Mouse (Mus musculus): ENCODE results near the gene Gabrb1. TPM values are rescaled to one million over a fixed set of nuclear protein-coding genes. Genes with fewer than 3 reads are reported as not detected.

Gene Gabrb1
- total and polyA plus RNA-seq, 3 experiments: 0.11 TPM; not detected in 2

- Histone ChIP-seq H3K4me1 (ENCODE audit: insufficient read depth, low read depth, low read length) (no peaks in the 10 kb centered on the region), H3K27me3 (ENCODE audit: insufficient read depth, low read length) (no peaks in the 10 kb centered on the region), H3K36me3 (replicated peaks) (peaks cover 73% of the 10 kb centered on the region), H3K9me3 (replicated peaks) (no peaks in the 10 kb centered on the region), H3K4me3 (ENCODE audit: low read depth, low read length) (no peak overlapping the region)
- DNase-seq (ENCODE audit: low spot score) (no peak), ATAC-seq (ENCODE audit: extremely low read depth, insufficient number of reproducible peaks, low FRiP score, poor library complexity, severe bottlenecking) (no peak)
- no peak for TF ChIP-seq CTCF (IDR thresholded peaks at IDR 0.05; ENCODE audit: low read depth, low read length)
- TF ChIP-seq TAL1 (conservative IDR thresholded peaks at IDR 0.05; ENCODE audit: low read depth, low read length): no peak
- TF ChIP-seq GATA1 (IDR thresholded peaks at IDR 0.05; ENCODE audit: borderline replicate concordance, low read length): no peak
- no peak for TF ChIP-seq GATA2 (IDR thresholded peaks at IDR 0.05; ENCODE audit: borderline replicate concordance, low read depth, low read length)
- no peak for TF ChIP-seq POLR2AphosphoS5 (IDR thresholded peaks at IDR 0.05; ENCODE audit: insufficient replicate concordance, low read depth, low read length)
These were observed 498.7 kb downstream of the Gabrb1 start for GRCm38 (mm10) chr5:72156598-72156997.

- ATAC-seq (ENCODE audit: extremely low read depth, insufficient number of reproducible peaks, low FRiP score, poor library complexity, severe bottlenecking): no peak
- H3K36me3 ChIP-seq (replicated peaks): peaks cover 83% of the 10 kb centered on the region
- H3K4me3 ChIP-seq (ENCODE audit: low read depth, low read length): no peak overlapping the region
- H3K27me3 ChIP-seq (ENCODE audit: insufficient read depth, low read length): no peaks in the 10 kb centered on the region
- TF ChIP-seq GATA1 (IDR thresholded peaks at IDR 0.05; ENCODE audit: borderline replicate concordance, low read length): no peak
- peaks cover 4% of the 10 kb centered on the region; the same call in 1 of the 2 replicates for H3K4me1 ChIP-seq (ENCODE audit: insufficient read depth, low read depth, low read length)
- no peak for DNase-seq (ENCODE audit: low spot score)
- H3K9me3 ChIP-seq (replicated peaks): no peaks in the 10 kb centered on the region
These were observed 500.8 kb downstream of the Gabrb1 start for GRCm38 (mm10) chr5:72158667-72159066.

GRCm38 (mm10) chr5:72159537-72159936 lies 501.6 kb downstream of the Gabrb1 start:
- H3K9me3 ChIP-seq (replicated peaks): no peaks in the 10 kb centered on the region
- ATAC-seq (ENCODE audit: extremely low read depth, insufficient number of reproducible peaks, low FRiP score, poor library complexity, severe bottlenecking): no peak
- H3K4me3 ChIP-seq (ENCODE audit: low read depth, low read length): no peak overlapping the region
- H3K27me3 ChIP-seq (ENCODE audit: insufficient read depth, low read length): no peaks in the 10 kb centered on the region
- no peak for DNase-seq (ENCODE audit: low spot score)
- TF ChIP-seq CTCF (IDR thresholded peaks at IDR 0.05; ENCODE audit: low read depth, low read length) (no peak), TAL1 (conservative IDR thresholded peaks at IDR 0.05; ENCODE audit: low read depth, low read length) (no peak), GATA1 (IDR thresholded peaks at IDR 0.05; ENCODE audit: borderline replicate concordance, low read length) (no peak), GATA2 (IDR thresholded peaks at IDR 0.05; ENCODE audit: borderline replicate concordance, low read depth, low read length) (no peak), POLR2AphosphoS5 (IDR thresholded peaks at IDR 0.05; ENCODE audit: insufficient replicate concordance, low read depth, low read length) (no peak)
- H3K36me3 ChIP-seq (replicated peaks): peaks cover 84% of the 10 kb centered on the region
- peaks cover 6% of the 10 kb centered on the region; the same call in 1 of the 2 replicates for H3K4me1 ChIP-seq (ENCODE audit: insufficient read depth, low read depth, low read length)

DNA sequence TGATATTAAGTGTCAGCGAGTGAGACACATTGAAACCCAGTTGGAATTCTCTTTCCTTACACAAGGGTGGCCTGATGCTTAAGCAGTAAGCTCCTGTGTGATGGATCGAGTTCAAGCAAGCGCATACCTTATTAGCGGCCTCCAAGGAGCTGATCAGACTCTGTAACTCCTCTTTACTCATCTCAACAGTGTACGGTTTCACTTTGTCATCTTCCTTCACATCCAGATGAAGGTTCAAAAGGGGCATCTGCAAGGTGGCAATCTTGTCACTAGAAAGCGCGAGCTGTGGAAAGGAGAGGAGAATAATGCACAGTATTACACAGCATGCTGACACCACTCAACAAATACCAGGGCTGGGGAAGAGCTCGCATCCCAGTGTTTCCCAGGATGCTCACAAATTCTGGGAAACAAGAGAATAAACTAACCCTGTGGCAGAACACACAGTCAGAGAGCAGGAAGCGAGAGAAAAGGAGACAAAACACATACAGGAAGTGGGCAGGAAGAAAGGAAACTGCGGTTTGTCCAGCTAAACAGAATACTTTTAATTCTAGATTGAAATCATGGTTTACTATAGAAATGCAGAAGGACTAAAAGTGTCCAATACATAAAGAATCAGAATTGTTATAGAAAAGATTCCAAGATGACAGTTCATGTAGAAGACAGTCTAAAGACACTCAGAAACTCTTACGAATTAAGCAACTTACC lies 503.0 kb downstream of the Gabrb1 start:
- peaks cover 86% of the 10 kb centered on the region for H3K36me3 ChIP-seq (replicated peaks)
- TF ChIP-seq TAL1 (conservative IDR thresholded peaks at IDR 0.05; ENCODE audit: low read depth, low read length): no peak
- no peak for TF ChIP-seq CTCF (IDR thresholded peaks at IDR 0.05; ENCODE audit: low read depth, low read length)
- no peak for TF ChIP-seq GATA1 (IDR thresholded peaks at IDR 0.05; ENCODE audit: borderline replicate concordance, low read length)
- TF ChIP-seq GATA2 (IDR thresholded peaks at IDR 0.05; ENCODE audit: borderline replicate concordance, low read depth, low read length): no peak
- no peak for TF ChIP-seq POLR2AphosphoS5 (IDR thresholded peaks at IDR 0.05; ENCODE audit: insufficient replicate concordance, low read depth, low read length)
- H3K4me1 ChIP-seq (ENCODE audit: insufficient read depth, low read depth, low read length): peaks cover 8% of the 10 kb centered on the region
- no peak for DNase-seq (ENCODE audit: low spot score)
- no peaks in the 10 kb centered on the region for H3K27me3 ChIP-seq (ENCODE audit: insufficient read depth, low read length)
- ATAC-seq (ENCODE audit: extremely low read depth, insufficient number of reproducible peaks, low FRiP score, poor library complexity, severe bottlenecking): no peak
- no peaks in the 10 kb centered on the region for H3K9me3 ChIP-seq (replicated peaks)
- no peak overlapping the region for H3K4me3 ChIP-seq (ENCODE audit: low read depth, low read length)

DNA sequence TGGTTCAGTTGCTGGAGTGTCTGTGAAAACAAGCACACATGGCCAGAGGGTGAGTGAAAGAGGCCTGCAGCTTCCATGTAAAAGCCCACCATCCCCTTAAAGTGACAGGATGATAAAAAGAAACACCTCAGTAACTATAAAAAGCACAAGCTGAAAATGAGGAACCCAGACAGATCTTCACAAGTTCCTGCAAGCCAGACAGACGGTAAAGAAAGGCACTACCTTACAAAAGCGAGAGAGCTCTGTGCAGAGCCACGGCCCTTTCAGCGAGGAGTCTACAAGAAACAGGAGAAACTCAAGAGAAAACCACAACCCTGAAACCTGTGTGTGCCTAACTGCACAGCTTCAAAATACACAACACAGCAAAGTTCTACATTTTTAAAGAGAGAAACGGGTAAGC lies 504.9 kb downstream of the Gabrb1 start:
- no peak for TF ChIP-seq GATA2 (IDR thresholded peaks at IDR 0.05; ENCODE audit: borderline replicate concordance, low read depth, low read length)
- TF ChIP-seq POLR2AphosphoS5 (IDR thresholded peaks at IDR 0.05; ENCODE audit: insufficient replicate concordance, low read depth, low read length): no peak
- TF ChIP-seq GATA1 (IDR thresholded peaks at IDR 0.05; ENCODE audit: borderline replicate concordance, low read length): no peak
- TF ChIP-seq CTCF (IDR thresholded peaks at IDR 0.05; ENCODE audit: low read depth, low read length): no peak
- TF ChIP-seq TAL1 (conservative IDR thresholded peaks at IDR 0.05; ENCODE audit: low read depth, low read length): no peak
- Histone ChIP-seq H3K4me3 (ENCODE audit: low read depth, low read length) (no peak overlapping the region), H3K27me3 (ENCODE audit: insufficient read depth, low read length) (no peaks in the 10 kb centered on the region), H3K36me3 (replicated peaks) (peaks cover 73% of the 10 kb centered on the region), H3K4me1 (ENCODE audit: insufficient read depth, low read depth, low read length) (peaks cover 24% of the 10 kb centered on the region), H3K9me3 (replicated peaks) (no peaks in the 10 kb centered on the region)
- DNase-seq (ENCODE audit: low spot score) (no peak), ATAC-seq (ENCODE audit: extremely low read depth, insufficient number of reproducible peaks, low FRiP score, poor library complexity, severe bottlenecking) (no peak)

- peaks cover 61% of the 10 kb centered on the region for H3K36me3 ChIP-seq (replicated peaks)
These were observed 506.5 kb downstream of the Gabrb1 start for GRCm38 (mm10) chr5:72164386-72164785.

More at GRCm38 (mm10) chr5:72164386-72164785, 506.5 kb downstream of the Gabrb1 start:
- H3K4me1 ChIP-seq (ENCODE audit: insufficient read depth, low read depth, low read length): peaks cover 24% of the 10 kb centered on the region
- TF ChIP-seq GATA1 (IDR thresholded peaks at IDR 0.05; ENCODE audit: borderline replicate concordance, low read length): no peak
- no peak for TF ChIP-seq POLR2AphosphoS5 (IDR thresholded peaks at IDR 0.05; ENCODE audit: insufficient replicate concordance, low read depth, low read length)
- no peak for TF ChIP-seq TAL1 (conservative IDR thresholded peaks at IDR 0.05; ENCODE audit: low read depth, low read length)
- no peak for TF ChIP-seq GATA2 (IDR thresholded peaks at IDR 0.05; ENCODE audit: borderline replicate concordance, low read depth, low read length)
- no peak for TF ChIP-seq CTCF (IDR thresholded peaks at IDR 0.05; ENCODE audit: low read depth, low read length)
- DNase-seq (ENCODE audit: low spot score) (no peak), ATAC-seq (ENCODE audit: extremely low read depth, insufficient number of reproducible peaks, low FRiP score, poor library complexity, severe bottlenecking) (no peak)
- H3K4me3 ChIP-seq (ENCODE audit: low read depth, low read length): no peak overlapping the region
- no peaks in the 10 kb centered on the region for H3K27me3 ChIP-seq (ENCODE audit: insufficient read depth, low read length)
- no peaks in the 10 kb centered on the region for H3K9me3 ChIP-seq (replicated peaks)

Data from G1E (cell line).